Mouse (Mus musculus): ENCODE results near the gene Ippk.

GRCm38 (mm10) chr13:49379301-49379700, 41.7 kb upstream of the Ippk start:
- TF ChIP-seq POLR2A (IDR thresholded peaks at IDR 0.05; ENCODE audit: low read depth, low read length), result no peak
- no peak for TF ChIP-seq CTCF (conservative IDR thresholded peaks at IDR 0.05; ENCODE audit: insufficient read depth, insufficient read length, low read depth, low read length)

Measured in kidney, adult 2 months (tissue).